Mouse (Mus musculus): ENCODE results near the gene Srarp. TPM values are rescaled to one million over a fixed set of nuclear protein-coding genes. Genes with fewer than 3 reads are reported as not detected.

Gene Srarp
- polyA plus RNA-seq, 1 experiment = not detected

DNA sequence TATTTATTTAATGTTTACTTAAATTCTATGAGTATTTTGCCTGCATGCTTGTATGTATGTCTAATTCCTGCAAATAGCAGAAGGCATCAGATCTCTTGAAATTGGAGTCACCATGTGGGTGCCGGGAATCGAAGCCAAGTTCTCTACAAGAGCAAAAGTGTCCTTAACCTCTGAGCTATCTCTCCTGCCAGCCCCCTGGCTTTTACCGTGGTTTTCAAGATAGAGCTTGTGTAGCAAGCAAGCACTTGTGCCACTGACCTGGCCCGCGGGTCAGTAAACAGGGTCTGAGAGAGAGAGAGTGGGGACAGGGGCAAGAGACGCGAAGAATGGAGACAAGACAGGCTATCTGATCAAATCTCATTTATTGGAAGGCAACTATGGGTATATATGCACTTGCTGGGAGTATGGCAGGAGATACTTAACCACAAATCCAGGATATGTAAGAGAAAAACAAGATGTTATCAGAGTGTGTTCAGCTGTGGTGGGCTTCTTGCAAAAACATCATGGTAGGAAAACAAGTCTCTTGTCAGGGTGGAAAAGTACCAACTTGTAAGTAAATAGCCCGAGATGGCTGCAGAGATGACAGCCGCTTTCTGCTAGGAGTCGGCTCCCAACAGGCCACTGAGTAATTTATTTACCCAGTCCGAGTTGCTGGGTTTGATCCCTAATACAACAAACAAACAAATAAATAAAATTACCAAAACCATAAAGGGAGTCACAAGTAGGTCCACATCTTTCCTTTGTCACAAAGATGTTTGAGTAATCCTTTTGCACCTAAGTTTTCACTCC is 7.9 kb upstream of the Srarp start:
- WGBS = 29% methylated on average over 11 of the region's 11 CpGs

DNA sequence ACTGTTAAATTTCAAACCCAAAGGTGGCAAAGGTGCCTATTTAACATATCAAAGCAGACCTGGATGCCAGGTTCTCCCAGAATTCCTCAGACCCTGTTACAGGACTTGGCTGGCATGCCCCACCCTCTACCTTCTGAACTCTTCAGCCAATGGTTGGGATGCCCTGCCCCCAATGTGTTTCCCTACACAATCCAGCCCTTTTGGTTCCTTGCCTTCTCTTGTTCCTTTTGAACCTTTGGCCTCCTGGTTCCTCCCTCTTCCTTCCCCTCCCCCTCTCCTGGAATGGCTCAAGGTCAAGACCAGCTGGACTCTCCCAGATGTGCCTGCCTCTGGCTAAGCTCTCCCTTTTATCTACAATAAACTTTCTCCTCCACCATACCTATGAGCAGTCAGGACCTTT is 5.0 kb upstream of the Srarp start:
- peaks cover 1% of the 10 kb centered on the region; the same call in 1 of the 2 replicates for H3K4me1 ChIP-seq (ENCODE audit: control insufficient read depth, insufficient read depth, low read length)
- H3K4me3 ChIP-seq (replicated peaks; ENCODE audit: control insufficient read depth, low read depth, low read length) = no peak overlapping the region
- H3K27ac ChIP-seq (ENCODE audit: control insufficient read depth, insufficient read depth, low read depth, low read length, poor library complexity) = no peak overlapping the region
- TF ChIP-seq POLR2A (IDR thresholded peaks at IDR 0.05; ENCODE audit: borderline replicate concordance, control insufficient read depth, low read depth, low read length) = no peak
- no peak for TF ChIP-seq CTCF (IDR thresholded peaks at IDR 0.05; ENCODE audit: control insufficient read depth, insufficient read depth, low read length)

More for the DNA sequence above, 7.9 kb upstream of the Srarp start:
- peaks cover 1% of the 10 kb centered on the region; the same call in 1 of the 2 replicates for H3K4me1 ChIP-seq (ENCODE audit: control insufficient read depth, insufficient read depth, low read length)
- TF ChIP-seq POLR2A (IDR thresholded peaks at IDR 0.05; ENCODE audit: borderline replicate concordance, control insufficient read depth, low read depth, low read length) = no peak
- no peak for TF ChIP-seq CTCF (IDR thresholded peaks at IDR 0.05; ENCODE audit: control insufficient read depth, insufficient read depth, low read length)
- H3K27ac ChIP-seq (ENCODE audit: control insufficient read depth, insufficient read depth, low read depth, low read length, poor library complexity) = no peak overlapping the region
- H3K4me3 ChIP-seq (replicated peaks; ENCODE audit: control insufficient read depth, low read depth, low read length) = peak overlapping the region; percentile 92

DNA sequence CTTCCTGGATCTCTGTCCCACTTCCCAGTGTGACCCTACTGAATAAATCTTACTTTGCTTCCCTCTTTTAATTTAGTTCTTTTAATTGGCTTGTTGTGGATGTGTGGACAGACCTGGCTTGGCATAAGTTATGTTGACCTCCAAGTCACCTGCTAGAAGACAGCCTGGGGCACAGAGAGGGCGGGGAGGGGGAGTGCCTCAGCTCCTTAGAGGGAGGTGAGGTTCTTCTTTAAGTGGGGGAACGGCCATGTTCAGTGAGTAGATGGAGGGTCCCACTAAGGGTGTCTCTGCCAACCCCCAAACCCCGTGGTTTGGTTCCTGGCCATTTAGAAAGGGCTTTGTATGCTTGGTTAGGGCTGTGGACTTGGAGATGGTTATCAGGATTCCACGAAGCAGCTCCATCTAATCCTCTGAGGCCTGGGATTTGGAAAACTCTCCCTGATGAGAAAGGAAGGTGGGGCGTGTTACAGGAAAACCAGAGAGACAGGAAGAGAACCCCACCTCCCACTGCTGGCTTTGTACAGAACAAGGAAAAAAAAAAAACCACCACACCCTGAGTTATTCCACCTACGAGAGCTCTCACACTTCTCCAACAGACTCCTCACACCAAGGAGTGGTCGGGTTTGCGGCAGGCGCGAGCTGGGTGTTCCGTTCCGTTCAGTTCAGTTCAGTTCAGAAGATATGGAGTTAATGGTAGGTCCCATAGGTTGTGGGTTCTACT is 3.3 kb upstream of the Srarp start:
- TF ChIP-seq POLR2A (IDR thresholded peaks at IDR 0.05; ENCODE audit: borderline replicate concordance, control insufficient read depth, low read depth, low read length) (no peak), CTCF (IDR thresholded peaks at IDR 0.05; ENCODE audit: control insufficient read depth, insufficient read depth, low read length) (no peak)
- Histone ChIP-seq H3K4me3 (replicated peaks; ENCODE audit: control insufficient read depth, low read depth, low read length) (no peak overlapping the region), H3K4me1 (ENCODE audit: control insufficient read depth, insufficient read depth, low read length) (no peaks in the 10 kb centered on the region; the same call in 1 of the 2 replicates), H3K27ac (ENCODE audit: control insufficient read depth, insufficient read depth, low read depth, low read length, poor library complexity) (no peak overlapping the region)
- 73% methylated on average over 12 of the region's 12 CpGs for WGBS

DNA sequence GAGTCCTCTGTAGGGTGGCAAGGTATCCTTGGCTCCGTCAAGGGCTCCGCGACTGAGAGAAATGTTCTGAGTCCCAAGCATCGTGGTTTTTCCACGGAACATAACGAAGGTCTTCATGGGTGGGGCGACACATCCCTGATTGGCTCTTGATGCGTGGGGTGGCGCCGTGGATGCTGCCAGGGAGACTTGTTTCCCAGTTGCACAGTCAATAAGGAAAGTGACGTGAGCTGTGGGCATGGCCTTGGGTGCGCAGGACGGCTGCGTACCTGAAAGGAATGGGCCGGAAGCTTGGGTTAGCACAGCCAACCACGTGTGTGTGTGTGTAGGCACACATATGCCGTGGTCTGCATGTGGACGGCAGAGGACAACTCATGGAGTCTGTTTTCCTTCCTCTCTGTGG is 2.7 kb downstream of the Srarp start:
- no peak overlapping the region for H3K4me3 ChIP-seq (replicated peaks; ENCODE audit: control insufficient read depth, low read depth, low read length)
- peak overlapping the region; percentile 9; the same call in 1 of the 2 replicates for H3K27ac ChIP-seq (ENCODE audit: control insufficient read depth, insufficient read depth, low read depth, low read length, poor library complexity)
- no peaks in the 10 kb centered on the region for H3K4me1 ChIP-seq (ENCODE audit: control insufficient read depth, insufficient read depth, low read length)
- TF ChIP-seq POLR2A (IDR thresholded peaks at IDR 0.05; ENCODE audit: borderline replicate concordance, control insufficient read depth, low read depth, low read length) (no peak), CTCF (IDR thresholded peaks at IDR 0.05; ENCODE audit: control insufficient read depth, insufficient read depth, low read length) (no peak)
- 83% methylated on average over 18 of the region's 18 CpGs for WGBS

DNA sequence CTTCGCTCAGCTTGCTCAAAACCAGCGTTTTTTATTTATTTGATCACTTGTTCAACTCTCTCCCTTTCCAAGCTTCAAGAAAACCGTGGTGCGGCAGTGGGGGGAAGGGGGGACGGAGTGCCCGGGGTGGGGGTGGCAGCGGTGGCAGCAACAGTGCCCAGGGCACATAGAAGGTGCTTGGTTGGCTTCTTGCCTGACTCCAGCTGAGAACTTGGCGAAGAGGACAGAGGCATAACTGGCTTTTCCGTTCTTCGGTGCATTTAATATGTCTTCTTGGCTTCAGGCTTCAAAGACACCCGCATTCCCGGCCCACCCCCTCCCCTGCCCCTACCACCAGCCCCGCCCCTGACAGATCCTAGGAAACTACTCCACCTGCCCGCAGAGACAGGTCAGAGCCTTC is 3.2 kb downstream of the Srarp start:
- TF ChIP-seq CTCF (IDR thresholded peaks at IDR 0.05; ENCODE audit: control insufficient read depth, insufficient read depth, low read length) (no peak), POLR2A (IDR thresholded peaks at IDR 0.05; ENCODE audit: borderline replicate concordance, control insufficient read depth, low read depth, low read length) (no peak)
- Histone ChIP-seq H3K4me3 (replicated peaks; ENCODE audit: control insufficient read depth, low read depth, low read length) (no peak overlapping the region), H3K27ac (ENCODE audit: control insufficient read depth, insufficient read depth, low read depth, low read length, poor library complexity) (no peak overlapping the region), H3K4me1 (ENCODE audit: control insufficient read depth, insufficient read depth, low read length) (no peaks in the 10 kb centered on the region)
- 78% methylated on average over 14 of the region's 14 CpGs for WGBS

DNA sequence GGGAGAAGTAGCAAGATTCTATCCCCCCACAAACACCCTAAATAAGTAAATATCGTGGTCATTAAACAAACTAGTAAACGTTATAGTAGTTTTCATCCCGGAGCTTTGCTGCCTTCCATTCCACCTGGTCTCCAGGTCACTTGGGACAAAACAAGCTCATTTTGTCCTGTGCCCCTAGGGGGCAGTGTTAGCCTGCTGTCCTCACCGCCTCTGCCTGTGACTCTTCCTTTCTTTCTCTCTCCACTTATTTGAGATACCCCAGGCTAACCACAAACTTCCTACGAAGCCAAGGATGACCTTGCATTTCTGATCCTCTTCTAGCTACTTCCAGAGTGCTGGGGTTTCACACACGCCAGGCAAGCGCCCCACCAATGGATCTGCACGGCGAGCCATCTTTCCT is 4.9 kb downstream of the Srarp start:
- TF ChIP-seq CTCF (IDR thresholded peaks at IDR 0.05; ENCODE audit: control insufficient read depth, insufficient read depth, low read length) (peak; percentile 93), POLR2A (IDR thresholded peaks at IDR 0.05; ENCODE audit: borderline replicate concordance, control insufficient read depth, low read depth, low read length) (no peak)
- Histone ChIP-seq H3K27ac (ENCODE audit: control insufficient read depth, insufficient read depth, low read depth, low read length, poor library complexity) (no peak overlapping the region), H3K4me3 (replicated peaks; ENCODE audit: control insufficient read depth, low read depth, low read length) (no peak overlapping the region), H3K4me1 (ENCODE audit: control insufficient read depth, insufficient read depth, low read length) (no peaks in the 10 kb centered on the region)
- WGBS = 18% methylated on average over 9 of the region's 9 CpGs

DNA sequence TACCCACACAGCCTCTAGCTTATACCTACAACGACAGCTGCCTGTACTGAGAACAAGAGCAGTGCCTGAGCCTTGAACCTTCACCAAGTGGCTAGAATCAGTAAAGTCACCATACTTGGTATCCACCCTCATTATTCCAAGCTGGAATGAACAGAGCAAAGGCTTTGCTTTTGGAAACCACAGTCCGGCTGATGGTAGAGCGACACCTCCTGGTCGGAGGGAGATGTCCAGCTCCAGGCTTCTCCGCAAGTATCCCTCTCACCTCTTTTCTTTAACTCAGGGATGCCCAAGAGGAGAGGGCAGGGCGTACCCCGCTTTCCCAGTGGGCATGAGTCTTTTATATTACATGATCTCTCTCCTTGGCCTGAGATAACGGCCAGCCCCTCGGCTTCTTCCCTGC is 6.1 kb downstream of the Srarp start:
- Histone ChIP-seq H3K4me3 (replicated peaks; ENCODE audit: control insufficient read depth, low read depth, low read length) (no peak overlapping the region), H3K4me1 (ENCODE audit: control insufficient read depth, insufficient read depth, low read length) (no peaks in the 10 kb centered on the region), H3K27ac (ENCODE audit: control insufficient read depth, insufficient read depth, low read depth, low read length, poor library complexity) (no peak overlapping the region)
- 60% methylated on average over 9 of the region's 9 CpGs for WGBS
- TF ChIP-seq POLR2A (IDR thresholded peaks at IDR 0.05; ENCODE audit: borderline replicate concordance, control insufficient read depth, low read depth, low read length) (no peak), CTCF (IDR thresholded peaks at IDR 0.05; ENCODE audit: control insufficient read depth, insufficient read depth, low read length) (peak; percentile 54; the same call in 1 of the 2 replicates)

DNA sequence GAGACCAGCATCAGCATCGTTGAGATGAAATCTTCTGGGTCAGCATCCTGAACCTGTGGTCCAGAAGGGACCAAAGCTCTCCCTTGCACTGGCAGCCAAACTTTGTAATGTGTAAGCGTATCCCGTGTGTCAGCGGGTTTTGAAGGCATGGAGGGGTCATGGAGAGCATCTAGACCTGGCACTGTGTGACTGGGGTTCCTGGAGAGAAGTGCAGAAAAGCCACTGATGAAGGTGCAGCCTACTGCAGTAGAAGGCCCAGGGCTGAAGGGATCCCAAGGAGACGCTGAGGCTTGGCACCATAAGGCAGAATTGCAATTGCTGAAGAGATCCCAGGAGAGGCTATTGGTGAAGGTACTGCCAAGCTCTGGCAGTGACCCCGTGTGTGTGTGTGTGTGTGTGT is 6.5 kb downstream of the Srarp start:
- no peak for TF ChIP-seq POLR2A (IDR thresholded peaks at IDR 0.05; ENCODE audit: borderline replicate concordance, control insufficient read depth, low read depth, low read length)
- TF ChIP-seq CTCF (IDR thresholded peaks at IDR 0.05; ENCODE audit: control insufficient read depth, insufficient read depth, low read length) = no peak
- H3K4me3 ChIP-seq (replicated peaks; ENCODE audit: control insufficient read depth, low read depth, low read length) = no peak overlapping the region
- H3K27ac ChIP-seq (ENCODE audit: control insufficient read depth, insufficient read depth, low read depth, low read length, poor library complexity) = no peak overlapping the region
- no peaks in the 10 kb centered on the region for H3K4me1 ChIP-seq (ENCODE audit: control insufficient read depth, insufficient read depth, low read length)
- 70% methylated on average over 6 of the region's 6 CpGs for WGBS

Data from bone marrow, adult 2 months (tissue).